Mouse (Mus musculus): Measurements from ENCODE around the gene Pik3r5. TPM values are rescaled to one million over a fixed set of nuclear protein-coding genes. Genes with fewer than 3 reads are reported as not detected.

Gene Pik3r5
- polyA plus RNA-seq, 1 experiment from 2014 or later, result 0.14 TPM

DNA sequence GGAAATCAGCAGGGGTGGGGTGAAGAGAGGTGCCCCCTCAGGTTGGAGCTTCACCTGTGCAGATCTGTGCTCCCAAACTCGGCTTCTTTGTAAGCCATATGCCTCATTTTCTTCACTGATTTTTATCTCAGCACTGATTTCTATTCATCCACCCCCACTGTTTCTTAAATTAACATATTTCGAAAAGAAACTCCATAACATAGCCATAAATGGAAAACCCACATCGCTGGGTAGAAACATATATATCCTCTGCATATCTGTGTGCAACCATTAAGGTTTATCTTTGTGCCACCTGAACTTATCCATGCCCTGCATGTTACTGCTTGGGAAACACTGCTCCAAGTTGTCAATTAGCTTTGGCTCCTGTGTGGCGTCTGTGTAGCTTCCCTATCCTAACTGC, 94.5 kb downstream of the Pik3r5 start:
- H3K27ac ChIP-seq (ENCODE audit: poor library complexity, severe bottlenecking), result no peak overlapping the region
- WGBS, result 76% methylated on average over 4 of the region's 4 CpGs
- H3K36me3 ChIP-seq, result no peaks in the 10 kb centered on the region
- no peak for ATAC-seq (ENCODE audit: insufficient number of reproducible peaks, low FRiP score)
- H3K9ac ChIP-seq, result no peak overlapping the region
- no peaks in the 10 kb centered on the region for H3K9me3 ChIP-seq (replicated peaks)
- peaks cover 29% of the 10 kb centered on the region; the same call in 1 of the 2 replicates for H3K27me3 ChIP-seq (replicated peaks)
- no peak overlapping the region for H3K4me2 ChIP-seq
- H3K4me1 ChIP-seq (replicated peaks), result no peaks in the 10 kb centered on the region
- H3K4me3 ChIP-seq, result no peak overlapping the region

GRCm38 (mm10) chr11:68531066-68531806, 99.3 kb downstream of the Pik3r5 start:
- no peaks in the 10 kb centered on the region for H3K36me3 ChIP-seq
- H3K4me3 ChIP-seq, result no peak overlapping the region
- H3K9ac ChIP-seq, result no peak overlapping the region
- no peak overlapping the region for H3K4me2 ChIP-seq
- no peaks in the 10 kb centered on the region for H3K4me1 ChIP-seq (replicated peaks)
- WGBS, result 23% methylated on average over 16 of the region's 16 CpGs
- H3K9me3 ChIP-seq (replicated peaks), result no peaks in the 10 kb centered on the region
- H3K27ac ChIP-seq (ENCODE audit: poor library complexity, severe bottlenecking), result no peak overlapping the region
- peaks cover 29% of the 10 kb centered on the region; the same call in 1 of the 2 replicates for H3K27me3 ChIP-seq (replicated peaks)
- no peak for ATAC-seq (ENCODE audit: insufficient number of reproducible peaks, low FRiP score)

- Histone ChIP-seq H3K9ac (no peak overlapping the region), H3K4me1 (replicated peaks) (no peaks in the 10 kb centered on the region), H3K27me3 (replicated peaks) (peaks cover 24% of the 10 kb centered on the region; the same call in 1 of the 2 replicates), H3K4me2 (no peak overlapping the region), H3K4me3 (no peak overlapping the region), H3K27ac (ENCODE audit: poor library complexity, severe bottlenecking) (no peak overlapping the region), H3K36me3 (no peaks in the 10 kb centered on the region), H3K9me3 (replicated peaks) (no peaks in the 10 kb centered on the region)
- 60% methylated on average over 11 of the region's 11 CpGs for WGBS
- ATAC-seq (ENCODE audit: insufficient number of reproducible peaks, low FRiP score), result no peak
Observed at GRCm38 (mm10) chr11:68531941-68532535, 100.1 kb downstream of the Pik3r5 start.

- Histone ChIP-seq H3K36me3 (no peaks in the 10 kb centered on the region), H3K27ac (ENCODE audit: poor library complexity, severe bottlenecking) (no peak overlapping the region), H3K9me3 (replicated peaks) (no peaks in the 10 kb centered on the region), H3K27me3 (replicated peaks) (peaks cover 24% of the 10 kb centered on the region; the same call in 1 of the 2 replicates), H3K4me3 (no peak overlapping the region), H3K9ac (no peak overlapping the region), H3K4me2 (no peak overlapping the region), H3K4me1 (replicated peaks) (no peaks in the 10 kb centered on the region)
- no peak for ATAC-seq (ENCODE audit: insufficient number of reproducible peaks, low FRiP score)
- WGBS, result 62% methylated on average over 5 of the region's 5 CpGs
Observed at GRCm38 (mm10) chr11:68532773-68533172, 100.9 kb downstream of the Pik3r5 start.

- H3K4me1 ChIP-seq (replicated peaks), result no peaks in the 10 kb centered on the region
- no peaks in the 10 kb centered on the region for H3K9me3 ChIP-seq (replicated peaks)
- 78% methylated on average over 6 of the region's 6 CpGs for whole genome bisulfite sequencing
- no peak overlapping the region for H3K4me2 ChIP-seq
- ATAC-seq (ENCODE audit: insufficient number of reproducible peaks, low FRiP score), result no peak
- H3K27me3 ChIP-seq (replicated peaks), result peaks cover 11% of the 10 kb centered on the region; the same call in 1 of the 2 replicates
- H3K27ac ChIP-seq (ENCODE audit: poor library complexity, severe bottlenecking), result no peak overlapping the region
- H3K4me3 ChIP-seq, result no peak overlapping the region
- no peak overlapping the region for H3K9ac ChIP-seq
- no peaks in the 10 kb centered on the region for H3K36me3 ChIP-seq
Observed at GRCm38 (mm10) chr11:68533971-68534475, 102.1 kb downstream of the Pik3r5 start.

GRCm38 (mm10) chr11:68536026-68536425, 104.1 kb downstream of the Pik3r5 start:
- H3K27ac ChIP-seq (ENCODE audit: poor library complexity, severe bottlenecking), result no peak overlapping the region
- H3K27me3 ChIP-seq (replicated peaks), result 0 out of 2 replicates have a peak, but pooled peaks cover 4% of the 10 kb centered on the region
- no peak overlapping the region for H3K9ac ChIP-seq
- H3K9me3 ChIP-seq (replicated peaks), result no peaks in the 10 kb centered on the region
- H3K4me3 ChIP-seq, result no peak overlapping the region
- no peak for ATAC-seq (ENCODE audit: insufficient number of reproducible peaks, low FRiP score)
- peaks cover 1% of the 10 kb centered on the region; the same call in 1 of the 2 replicates for H3K4me1 ChIP-seq (replicated peaks)
- no peaks in the 10 kb centered on the region for H3K36me3 ChIP-seq
- 35% methylated on average over 4 of the region's 4 CpGs for WGBS
- H3K4me2 ChIP-seq, result no peak overlapping the region

DNA sequence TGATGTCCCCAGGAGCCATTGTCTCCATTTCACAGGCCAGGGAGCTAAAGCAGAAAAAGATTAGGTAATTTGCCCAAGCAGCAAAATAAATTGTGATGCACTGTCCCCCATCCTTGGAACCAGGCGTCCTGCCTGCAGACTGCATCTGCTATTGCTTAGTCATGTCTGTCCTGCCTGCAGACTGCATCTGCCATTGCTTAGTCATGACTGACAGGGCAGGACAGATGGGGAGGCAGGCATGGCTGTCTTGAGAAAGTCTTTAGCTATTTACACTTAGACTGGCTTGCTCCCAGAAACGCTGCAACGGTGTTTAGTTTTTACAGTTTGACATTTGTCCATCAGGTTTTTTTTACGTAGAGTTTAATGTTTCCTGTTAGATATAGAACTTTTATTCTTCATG, 104.5 kb downstream of the Pik3r5 start:
- Histone ChIP-seq H3K9me3 (replicated peaks) (no peaks in the 10 kb centered on the region), H3K4me2 (no peak overlapping the region), H3K4me3 (no peak overlapping the region), H3K36me3 (no peaks in the 10 kb centered on the region), H3K9ac (no peak overlapping the region), H3K4me1 (replicated peaks) (peaks cover 2% of the 10 kb centered on the region; the same call in 1 of the 2 replicates), H3K27me3 (replicated peaks) (no peaks in the 10 kb centered on the region), H3K27ac (ENCODE audit: poor library complexity, severe bottlenecking) (no peak overlapping the region)
- ATAC-seq (ENCODE audit: insufficient number of reproducible peaks, low FRiP score), result no peak
- WGBS, result 54% methylated on average over 4 of the region's 4 CpGs

DNA sequence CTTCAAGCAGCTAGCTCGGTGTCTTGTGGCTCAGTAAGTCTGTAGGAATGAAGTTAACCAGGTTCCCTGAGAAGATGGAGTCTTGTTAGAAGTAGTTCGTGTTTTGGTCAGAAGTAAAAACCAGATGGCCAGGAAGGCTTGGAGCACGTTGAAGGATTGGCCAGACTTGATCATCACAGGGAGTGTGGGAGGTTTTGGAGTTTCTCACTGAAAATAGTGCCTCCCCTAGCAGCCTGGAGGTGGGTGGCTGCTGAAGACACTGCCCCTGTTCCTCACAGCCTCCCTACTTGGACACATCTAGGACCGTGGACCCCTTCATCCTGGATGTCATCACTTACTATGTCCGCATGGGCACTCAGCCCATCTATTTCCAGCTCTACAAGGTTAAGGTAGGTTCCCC, 107.7 kb downstream of the Pik3r5 start:
- WGBS, result 50% methylated on average over 5 of the region's 5 CpGs
- H3K4me3 ChIP-seq, result no peak overlapping the region
- ATAC-seq (ENCODE audit: insufficient number of reproducible peaks, low FRiP score), result no peak

GRCm38 (mm10) chr11:68544554-68544953, 112.6 kb downstream of the Pik3r5 start:
- peak overlapping the region; percentile 33; the same call in 1 of the 2 replicates for H3K27ac ChIP-seq (ENCODE audit: poor library complexity, severe bottlenecking)
- peak overlapping the region; percentile 29 for H3K4me2 ChIP-seq
- no peak overlapping the region for H3K9ac ChIP-seq
- ATAC-seq (ENCODE audit: insufficient number of reproducible peaks, low FRiP score), result peak; percentile 58; the same call in 1 of the 2 replicates
- H3K4me3 ChIP-seq, result no peak overlapping the region
- H3K4me1 ChIP-seq (replicated peaks), result peaks cover 22% of the 10 kb centered on the region
- H3K36me3 ChIP-seq, result no peaks in the 10 kb centered on the region
- H3K9me3 ChIP-seq (replicated peaks), result no peaks in the 10 kb centered on the region
- WGBS, result 5% methylated on average over 8 of the region's 8 CpGs
- H3K27me3 ChIP-seq (replicated peaks), result peaks cover 8% of the 10 kb centered on the region; the same call in 1 of the 2 replicates

More for the DNA sequence above, 107.7 kb downstream of the Pik3r5 start:
- H3K36me3 ChIP-seq, result no peaks in the 10 kb centered on the region
- peaks cover 8% of the 10 kb centered on the region; the same call in 1 of the 2 replicates for H3K27me3 ChIP-seq (replicated peaks)
- H3K4me2 ChIP-seq, result no peak overlapping the region
- no peak overlapping the region for H3K9ac ChIP-seq
- H3K4me1 ChIP-seq (replicated peaks), result peaks cover 5% of the 10 kb centered on the region
- no peaks in the 10 kb centered on the region for H3K9me3 ChIP-seq (replicated peaks)
- no peak overlapping the region for H3K27ac ChIP-seq (ENCODE audit: poor library complexity, severe bottlenecking)

GRCm38 (mm10) chr11:68545172-68545571, 113.3 kb downstream of the Pik3r5 start:
- Histone ChIP-seq H3K27ac (ENCODE audit: poor library complexity, severe bottlenecking) (peak overlapping the region; percentile 33; the same call in 1 of the 2 replicates), H3K4me3 (no peak overlapping the region), H3K9ac (no peak overlapping the region), H3K4me1 (replicated peaks) (peaks cover 22% of the 10 kb centered on the region), H3K9me3 (replicated peaks) (no peaks in the 10 kb centered on the region), H3K4me2 (peak overlapping the region; percentile 29), H3K27me3 (replicated peaks) (peaks cover 8% of the 10 kb centered on the region; the same call in 1 of the 2 replicates), H3K36me3 (no peaks in the 10 kb centered on the region)
- ATAC-seq (ENCODE audit: insufficient number of reproducible peaks, low FRiP score), result no peak
- WGBS, result 33% methylated on average over 7 of the region's 7 CpGs

- Histone ChIP-seq H3K9me3 (replicated peaks) (no peaks in the 10 kb centered on the region), H3K36me3 (no peaks in the 10 kb centered on the region)
- no peak for ATAC-seq (ENCODE audit: insufficient number of reproducible peaks, low FRiP score)
Observed at GRCm38 (mm10) chr11:68545682-68546222, 113.8 kb downstream of the Pik3r5 start.

More at GRCm38 (mm10) chr11:68545682-68546222, 113.8 kb downstream of the Pik3r5 start:
- Histone ChIP-seq H3K27me3 (replicated peaks) (peaks cover 8% of the 10 kb centered on the region; the same call in 1 of the 2 replicates), H3K4me1 (replicated peaks) (peaks cover 22% of the 10 kb centered on the region), H3K9ac (no peak overlapping the region), H3K4me3 (no peak overlapping the region), H3K4me2 (no peak overlapping the region), H3K27ac (ENCODE audit: poor library complexity, severe bottlenecking) (peak overlapping the region; percentile 33; the same call in 1 of the 2 replicates)
- WGBS, result 73% methylated on average over 8 of the region's 8 CpGs
